Mouse (Mus musculus) mouse embryonic stem cell (cell line): Measurements from ENCODE around the gene Tas2r123.

Experiments
- in situ Hi-C, 2 experiments: fragments of 300-500 bp; cut with MboI; formaldehyde crosslinking; loops; 1 replicate in 1 of 2; 3 replicates in 1 of 2; pipeline ENCODE4 v1.14.3; 2019 to 2020; ENCODE audit warnings: low sequenced_read_pairs in 2 of 2, low pct_unique_long_range_greater_than_20kb in 1 of 2, mixed read lengths in 1 of 2; ENCODE audit not compliant: unreplicated experiment in 1 of 2

Tas2r123 gene

DNA sequence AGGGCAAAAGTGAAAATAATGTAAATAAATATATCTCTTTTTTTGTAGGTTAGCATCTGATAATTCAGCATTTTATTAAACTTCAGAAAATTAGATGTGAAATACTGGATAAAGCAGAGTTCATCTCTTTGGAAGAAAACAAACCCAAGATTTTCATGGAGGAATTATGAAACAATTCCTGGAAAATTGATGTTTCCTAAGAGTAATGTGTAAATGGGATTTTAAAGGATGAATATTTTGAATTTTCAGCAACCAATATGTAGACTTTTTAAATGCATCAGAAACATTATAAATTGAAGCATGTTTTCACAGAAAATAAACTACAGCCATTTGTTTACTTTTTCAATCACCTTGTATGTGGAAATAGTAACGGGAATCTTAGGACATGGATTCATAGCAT, at the start of gene Tas2r123:
TSS of gene Tas2r123 (plus strand) at position 301 of the 400 bp plus-strand sequence.
- in situ Hi-C loops: no loop called here

DNA sequence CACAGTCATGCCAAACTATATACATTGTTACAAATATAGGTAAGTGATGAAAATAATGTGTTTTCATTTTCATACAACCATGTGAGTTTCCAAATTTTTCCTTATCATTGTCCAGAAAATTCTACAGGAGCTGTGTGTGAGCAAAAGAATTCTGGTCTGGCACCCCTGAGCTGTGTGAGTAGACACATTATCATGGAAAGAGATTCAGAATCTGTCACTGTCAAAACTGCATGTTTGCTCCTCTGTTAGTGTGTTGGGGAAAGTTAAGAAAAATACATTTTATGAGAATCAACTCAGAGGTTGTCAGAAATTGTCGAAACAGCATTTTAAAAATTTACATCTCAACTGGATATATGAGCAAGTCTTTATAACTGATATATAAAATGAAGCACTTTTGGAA, 44.4 kb upstream of the Tas2r123 start, which contains the start of gene Tas2r117:
TSS of gene Tas2r117 (plus strand) at position 301 of the 400 bp plus-strand sequence.
- in situ Hi-C loops: no loop called here

DNA sequence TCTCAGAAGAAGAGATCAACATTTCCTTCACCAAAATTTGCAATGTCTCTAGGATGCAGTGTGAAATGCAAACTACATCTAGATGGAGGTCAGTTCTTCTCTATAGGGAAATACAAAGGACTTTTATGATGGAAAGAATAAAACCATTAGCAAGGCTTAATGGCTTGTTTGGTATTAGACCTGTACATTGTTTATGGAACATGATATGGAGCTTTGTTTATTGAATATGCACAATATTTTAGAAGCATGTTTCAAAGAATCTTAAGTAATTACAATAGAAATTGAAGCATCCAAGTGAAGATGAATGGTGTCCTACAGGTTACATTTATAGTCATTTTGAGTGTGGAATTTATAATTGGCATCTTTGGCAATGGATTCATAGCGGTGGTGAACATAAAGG, 8.2 kb downstream of the Tas2r123 start, which contains the start of gene Tas2r116:
TSS of gene Tas2r116 (plus strand) at position 301 of the 400 bp plus-strand sequence.
- in situ Hi-C loops: no loop called here

DNA sequence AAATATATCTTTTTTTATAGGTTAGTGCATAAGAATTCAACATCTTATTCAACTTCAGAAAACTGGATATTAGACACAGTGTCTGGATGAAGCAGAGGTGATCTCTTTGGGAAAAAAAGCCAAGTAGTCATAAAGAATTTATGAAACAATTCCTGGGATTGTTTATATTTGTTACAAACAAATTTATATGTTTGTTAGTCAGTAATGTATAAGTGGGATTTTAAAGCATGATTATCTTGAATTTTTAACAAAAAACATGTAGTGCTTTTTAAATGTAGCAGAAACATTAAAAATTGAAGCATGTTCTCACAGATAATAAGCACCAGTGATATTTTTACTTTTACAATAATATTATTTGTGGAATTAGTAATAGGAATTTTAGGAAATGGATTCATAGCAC, 20.8 kb downstream of the Tas2r123 start, which contains the start of gene Tas2r110:
TSS of gene Tas2r110 (plus strand) at position 301 of the 400 bp plus-strand sequence.
- in situ Hi-C loops: no loop called here

DNA sequence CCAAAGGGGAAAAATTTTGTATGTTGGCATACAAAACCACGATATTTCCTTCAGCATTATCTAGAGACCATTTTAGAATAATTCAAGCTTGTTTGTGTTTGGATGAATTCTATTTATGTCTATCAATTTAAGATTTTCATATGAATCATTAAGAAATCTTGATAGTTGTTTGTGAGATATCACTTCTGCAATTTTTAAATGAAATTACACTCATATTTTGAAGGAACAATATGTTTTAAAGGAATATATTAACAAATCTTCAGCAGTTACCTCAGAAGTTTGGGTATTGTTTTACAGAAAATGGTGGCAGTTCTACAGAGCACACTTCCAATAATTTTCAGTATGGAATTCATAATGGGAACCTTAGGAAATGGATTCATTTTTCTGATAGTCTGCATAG, 45.8 kb downstream of the Tas2r123 start, which contains the start of gene Tas2r113:
TSS of gene Tas2r113 (plus strand) at position 301 of the 400 bp plus-strand sequence.
- in situ Hi-C loops: no loop called here
